Mouse (Mus musculus) right cerebral cortex, postnatal 36 days (tissue): ENCODE results near the gene Cldn15.
"Not testable (repeated sequence)": the region's sequence is repeated elsewhere in the genome, so short reads cannot be mapped to it uniquely, and the experiment has no call there.

Experiments used
- DNase-seq, 2 experiments: peaks; one replicate each; pipeline ENCODE4 v3.0.0; 2022; ENCODE audit warnings: low spot score in 2 of 2, mixed read lengths in 1 of 2

Cldn15 gene

DNA sequence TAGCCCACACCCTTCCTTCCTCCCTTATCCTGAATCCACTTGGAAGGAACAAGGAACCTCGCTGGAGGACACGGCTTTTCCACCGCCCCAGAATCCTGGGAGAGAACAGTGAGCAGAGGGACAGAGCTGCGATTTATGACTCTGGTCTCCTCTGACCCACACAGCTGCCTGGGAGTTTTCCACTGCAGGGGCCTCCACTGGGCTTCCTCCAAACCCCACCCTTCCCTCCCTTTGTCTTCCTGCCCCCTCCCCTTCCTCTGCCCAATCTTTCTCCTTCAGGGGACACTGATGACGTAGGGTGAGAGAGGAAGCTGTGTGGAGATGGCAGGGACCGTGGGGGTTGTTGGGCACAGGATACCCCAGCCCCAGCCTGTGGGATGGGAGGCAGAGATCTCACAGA lies at the start of gene Cldn15:
TSS of gene Cldn15 (plus strand) at position 286 of the 400 bp plus-strand sequence.
- DNase-seq, result no peak

DNA sequence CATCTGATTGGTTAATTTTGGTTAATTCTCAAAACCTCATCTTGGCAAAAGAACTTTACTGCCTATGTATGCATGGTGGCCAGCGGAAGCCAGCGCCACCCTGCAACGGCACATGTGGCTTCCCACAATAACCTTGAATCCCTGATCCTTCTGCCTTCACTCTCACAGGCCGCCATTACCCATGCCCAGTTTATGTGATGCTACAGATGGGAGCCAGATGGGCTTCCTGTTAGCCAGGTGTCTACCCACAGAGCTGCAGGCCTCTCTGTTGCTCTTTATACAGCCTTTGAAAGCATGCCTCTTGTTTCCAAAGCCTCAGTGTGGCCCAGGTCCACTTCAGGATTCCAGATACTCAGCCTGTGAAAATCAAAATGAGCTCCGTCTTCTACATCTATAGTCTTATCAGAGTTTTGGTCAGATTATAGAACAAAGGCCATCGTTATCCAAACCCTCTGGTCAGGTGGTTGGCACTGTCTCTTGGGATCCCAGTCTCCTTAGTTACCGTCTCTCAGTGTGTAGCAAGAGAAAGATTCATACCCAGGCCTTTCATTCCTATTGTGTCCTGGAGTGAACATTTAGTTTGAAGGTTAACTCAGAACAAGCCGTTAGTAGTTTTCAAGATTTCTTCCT lies 48.7 kb upstream of the Cldn15 start:
- no peak for DNase-seq

DNA sequence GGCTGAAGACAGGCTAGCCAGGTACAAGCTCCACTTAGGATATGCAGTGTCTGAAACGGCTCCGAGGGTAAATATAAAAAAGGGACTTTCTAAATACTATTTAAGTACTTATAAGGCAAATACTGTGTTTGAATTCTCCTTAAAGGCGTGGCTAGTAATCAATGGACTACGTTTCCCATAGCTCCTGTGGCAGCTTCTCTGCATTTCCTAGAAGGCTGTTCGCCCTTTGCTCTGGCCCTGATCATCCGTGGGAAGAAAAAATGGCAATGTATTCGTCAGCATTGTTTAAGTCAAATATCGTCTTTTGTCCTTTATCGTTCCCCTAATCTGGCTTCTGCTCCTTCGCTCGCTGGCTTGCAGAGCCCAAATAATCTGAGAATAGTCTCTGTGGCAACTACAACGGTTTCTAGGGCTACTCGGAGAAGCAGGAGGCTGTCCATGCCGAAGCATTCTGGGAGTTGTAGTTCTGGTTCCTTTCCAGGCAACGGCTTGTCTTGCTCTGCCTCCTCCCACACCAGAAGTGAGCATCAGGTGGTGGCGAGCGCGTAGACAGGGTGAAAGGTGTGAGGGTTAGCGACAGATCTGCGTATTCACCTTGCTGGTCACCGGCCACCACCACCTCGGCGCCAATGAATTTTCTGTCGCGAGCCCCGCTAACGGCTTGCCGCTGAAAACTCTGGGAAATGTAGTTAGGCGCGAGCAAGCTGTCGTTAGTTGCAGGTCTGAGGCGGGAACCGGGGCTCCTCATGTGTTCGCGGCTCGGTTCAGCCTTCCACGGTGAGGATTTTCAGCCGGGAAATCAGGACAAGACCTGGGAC lies 47.6 kb upstream of the Cldn15 start:
- DNase-seq, result peak; percentile 74 to 77

DNA sequence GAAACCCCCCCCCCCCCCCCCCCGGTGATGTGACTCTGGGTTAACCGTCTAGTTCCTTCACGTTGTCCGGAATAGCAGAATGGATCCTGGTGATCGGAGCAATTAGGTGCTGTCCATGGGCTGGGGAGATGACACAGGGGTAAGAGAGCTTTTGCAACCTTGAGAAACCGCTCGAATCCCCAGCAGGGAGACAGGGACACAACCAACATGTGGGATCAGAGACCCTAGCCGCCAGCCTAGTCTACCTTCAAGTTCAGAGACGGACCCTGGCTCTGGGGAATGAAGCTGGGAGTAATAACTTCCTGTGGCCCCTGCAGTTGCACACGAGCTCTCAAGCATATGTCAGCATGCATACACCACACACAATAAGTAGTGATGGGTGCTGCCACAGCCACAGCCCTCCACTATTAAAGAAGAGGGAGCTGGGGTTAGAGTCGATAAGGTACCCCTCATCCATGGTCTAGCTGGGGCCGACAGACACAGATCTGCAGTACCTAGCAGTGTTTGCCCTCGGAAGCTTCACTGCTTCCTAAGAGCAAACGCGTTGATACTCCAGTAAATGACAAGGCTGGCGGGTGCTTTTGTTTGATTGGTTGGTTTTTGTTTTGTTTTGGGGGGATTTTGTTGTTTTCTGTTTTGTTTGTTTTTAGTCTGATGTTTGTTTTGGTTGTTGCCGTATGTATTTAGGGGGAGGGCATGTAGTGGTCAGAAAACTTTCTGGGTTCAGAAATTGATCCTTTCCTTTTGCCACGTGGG lies 46.7 kb upstream of the Cldn15 start:
- DNase-seq, result no peak

DNA sequence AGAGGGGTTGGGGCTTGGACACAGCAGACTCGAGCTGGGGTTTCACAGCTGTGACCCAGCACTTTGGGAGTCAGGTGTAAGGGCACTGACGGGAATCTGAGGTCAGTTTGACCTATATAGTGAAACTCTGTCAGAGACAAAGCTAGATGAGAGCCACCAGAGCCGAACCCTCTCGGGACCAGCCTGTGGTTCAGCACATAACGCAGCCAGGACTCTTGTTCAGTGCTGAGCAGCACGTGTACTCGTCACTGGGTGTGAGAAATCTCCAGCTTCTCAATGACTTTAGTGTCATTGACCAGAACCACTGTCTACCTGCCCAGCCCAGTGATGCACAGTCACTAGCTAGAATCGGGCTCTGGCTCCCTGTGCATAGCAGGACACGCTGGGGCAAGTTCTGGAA lies 43.6 kb upstream of the Cldn15 start:
- DNase-seq, result no peak

DNA sequence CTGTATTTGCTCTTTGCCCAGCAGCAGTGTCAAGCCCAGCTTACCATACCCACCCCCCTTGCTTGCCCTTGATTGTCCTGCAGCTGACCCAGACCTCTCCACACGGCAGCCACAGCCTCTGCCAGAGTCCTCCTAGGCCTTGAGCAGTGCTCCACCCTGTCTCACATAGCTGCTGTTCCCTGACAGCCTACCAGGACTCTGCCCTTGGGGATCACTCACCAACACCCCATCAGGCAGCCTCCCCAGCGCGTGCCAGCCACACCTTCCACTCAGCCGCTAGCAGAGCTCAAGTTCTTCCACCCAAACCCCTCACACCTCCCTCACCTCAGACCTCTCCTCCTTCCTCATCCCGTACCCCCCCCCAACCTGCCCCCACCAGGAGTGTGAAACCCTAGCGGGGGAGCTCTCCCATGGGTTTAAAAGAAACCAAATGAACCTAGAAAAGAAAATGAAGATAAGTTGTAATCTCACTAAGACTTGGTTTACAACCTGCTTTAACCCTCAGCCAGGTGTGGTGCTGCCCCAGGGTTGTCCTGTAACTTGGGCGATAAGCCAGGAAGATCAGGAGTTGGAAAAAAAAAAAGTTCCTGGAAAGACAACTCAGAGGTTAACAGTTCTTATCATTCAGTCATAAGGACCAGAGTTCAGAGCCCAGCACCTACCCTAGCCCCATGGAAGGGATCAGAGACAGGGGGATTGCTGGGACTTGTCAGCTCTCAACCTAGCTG lies 42.5 kb upstream of the Cldn15 start:
- no peak for DNase-seq

DNA sequence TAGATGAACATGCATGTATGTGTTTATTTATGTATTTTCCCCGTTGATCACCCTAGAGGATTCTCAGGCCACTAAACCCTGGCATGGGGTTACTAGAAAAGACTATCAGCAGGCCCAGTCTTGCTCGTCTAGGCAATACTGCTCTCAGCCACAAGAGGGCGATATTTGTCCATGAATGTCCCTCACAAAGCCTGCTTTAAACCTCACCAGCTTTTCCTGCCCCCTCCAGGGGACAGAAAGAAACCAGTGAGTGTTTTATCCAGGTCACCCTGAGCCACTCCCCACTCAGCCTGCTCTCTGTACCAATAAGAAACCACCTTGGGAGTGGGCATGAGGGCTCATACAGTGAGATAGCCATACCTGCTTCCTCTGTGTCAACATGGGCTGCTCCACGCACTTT lies 37.3 kb upstream of the Cldn15 start:
- DNase-seq, result peak; percentile 67 to 70

DNA sequence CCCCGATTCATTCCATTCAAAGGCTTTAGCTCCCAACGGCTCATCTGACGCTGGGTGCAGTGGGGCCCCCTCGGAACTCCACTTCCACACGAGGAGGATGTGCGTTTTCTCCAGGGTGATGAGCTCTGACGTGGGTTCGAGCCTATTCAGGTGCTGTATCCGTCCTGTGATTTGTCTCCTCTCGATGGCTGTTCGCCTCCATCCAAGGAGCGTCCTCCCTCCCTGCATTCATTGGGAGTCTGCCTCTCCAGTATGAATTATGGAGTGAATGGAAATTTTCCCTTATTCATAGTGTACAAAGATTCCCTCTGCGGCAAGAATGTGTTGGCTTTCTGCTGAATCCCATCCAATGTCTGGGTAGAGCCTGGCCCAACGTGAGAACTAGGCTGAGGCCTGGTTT lies 34.5 kb upstream of the Cldn15 start:
- no peak for DNase-seq

DNA sequence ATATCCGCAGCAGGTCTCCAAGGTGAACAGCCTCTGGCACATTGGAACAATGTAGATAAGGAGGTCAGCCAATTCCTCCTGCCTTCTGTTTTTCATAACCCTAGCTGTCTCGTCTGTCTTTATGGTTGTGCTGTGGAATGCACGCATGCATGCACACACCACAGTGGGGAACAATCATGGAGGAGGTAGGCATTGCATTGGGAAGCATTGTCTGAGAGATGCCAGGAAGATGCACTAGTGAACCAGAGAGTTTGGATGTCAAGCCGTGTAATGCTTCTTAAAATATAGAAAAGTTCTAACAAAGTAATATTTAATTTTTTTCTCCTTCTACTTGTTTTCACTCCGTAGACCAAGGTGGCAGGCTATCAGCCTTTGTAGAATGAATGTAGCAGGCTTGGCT lies 33.5 kb upstream of the Cldn15 start:
- no peak for DNase-seq

DNA sequence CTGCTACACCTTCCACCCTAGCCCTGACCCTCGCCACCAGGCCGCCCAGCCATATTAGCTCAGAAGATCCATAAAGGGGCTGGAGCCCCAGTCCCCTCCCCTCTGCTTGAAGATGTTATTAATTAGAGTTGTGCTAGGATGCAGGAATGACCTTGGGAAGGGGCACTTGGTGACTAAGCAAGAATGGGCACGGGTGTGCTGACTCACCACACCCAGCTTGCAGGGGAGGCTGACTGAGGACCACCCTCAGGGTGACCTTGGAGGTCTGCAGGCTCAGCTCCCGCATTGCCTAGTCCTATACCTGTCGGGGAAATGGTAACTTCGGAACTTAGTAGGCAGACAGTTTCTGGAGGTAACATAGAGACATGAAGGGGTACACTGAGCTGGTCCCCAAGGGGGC lies 32.5 kb upstream of the Cldn15 start:
- DNase-seq, result no peak

DNA sequence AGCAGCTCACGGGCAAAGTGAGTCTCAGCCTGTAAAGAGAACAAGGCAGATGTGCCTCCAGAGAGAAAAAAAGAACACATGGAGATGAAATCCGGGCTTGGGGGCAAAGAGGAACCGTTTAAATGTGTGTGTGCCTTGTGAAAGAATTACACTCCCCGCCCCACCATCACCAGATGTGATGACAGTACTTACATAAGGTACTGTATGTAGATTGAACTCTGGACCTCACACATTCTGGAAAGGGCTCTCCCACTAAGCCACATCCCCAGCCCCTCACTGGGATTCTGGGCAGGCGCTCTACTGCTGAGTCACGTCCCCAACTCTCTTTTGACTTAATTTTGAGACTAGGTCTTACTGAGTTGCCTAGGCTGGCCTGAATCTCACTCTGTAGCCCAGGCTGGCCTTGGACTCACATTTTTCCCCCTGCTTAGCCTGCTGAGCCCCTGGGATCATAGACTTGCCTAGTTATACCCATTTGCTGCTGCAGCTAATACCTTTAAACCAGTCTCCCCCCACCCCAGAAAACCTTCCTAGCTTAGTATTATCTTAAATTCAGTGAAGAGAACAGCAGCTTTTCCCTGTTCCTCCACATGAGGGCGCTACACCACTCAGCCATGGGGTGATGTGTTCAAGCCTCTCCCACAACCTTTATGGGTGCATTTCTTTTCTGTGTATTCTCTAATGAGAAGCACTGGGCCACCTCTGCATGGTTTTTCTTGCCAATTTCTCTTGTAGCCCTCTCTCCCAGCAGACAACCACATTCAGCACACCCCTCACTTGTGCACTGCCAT lies 30.3 kb upstream of the Cldn15 start:
- no peak for DNase-seq

DNA sequence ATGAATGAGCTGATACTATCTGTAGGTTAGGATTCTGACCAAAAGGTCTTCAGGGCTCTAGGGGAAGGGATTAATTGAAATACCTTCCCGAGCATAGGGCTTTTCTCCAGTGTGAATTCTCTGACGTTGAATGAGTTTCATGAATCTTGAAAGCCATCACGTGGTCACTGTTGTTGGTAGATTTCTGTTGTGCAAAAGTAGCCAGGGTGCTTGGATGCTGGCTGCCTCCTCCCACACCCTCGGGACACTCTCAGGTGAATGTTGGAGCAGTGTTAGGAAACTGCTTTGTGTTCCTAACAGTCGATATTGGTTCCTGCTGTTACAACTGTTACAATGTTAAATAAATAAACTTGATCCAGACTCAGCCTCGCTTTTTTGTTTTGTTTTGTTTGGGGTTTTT lies 29.7 kb upstream of the Cldn15 start:
- DNase-seq, result no peak

DNA sequence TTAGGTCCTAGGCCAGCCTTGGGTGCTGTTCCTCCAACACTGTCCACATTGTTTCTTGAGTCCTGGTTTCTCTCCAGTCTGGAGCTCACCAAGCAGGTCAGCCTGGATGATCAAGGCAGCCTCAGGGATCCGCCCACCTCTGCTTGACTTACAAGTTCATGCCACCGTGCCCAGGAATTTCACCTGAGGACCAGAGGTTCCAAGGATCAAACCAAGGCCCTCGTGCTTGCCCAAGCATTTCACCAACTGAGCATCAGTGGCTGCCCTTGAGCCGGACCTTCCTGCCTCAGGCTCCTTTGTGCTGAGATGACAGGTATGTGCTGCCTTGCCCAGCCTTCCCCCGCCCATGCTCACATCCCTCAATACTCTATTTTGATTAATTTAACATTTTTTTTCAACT lies 28.8 kb upstream of the Cldn15 start:
- DNase-seq, result no peak

DNA sequence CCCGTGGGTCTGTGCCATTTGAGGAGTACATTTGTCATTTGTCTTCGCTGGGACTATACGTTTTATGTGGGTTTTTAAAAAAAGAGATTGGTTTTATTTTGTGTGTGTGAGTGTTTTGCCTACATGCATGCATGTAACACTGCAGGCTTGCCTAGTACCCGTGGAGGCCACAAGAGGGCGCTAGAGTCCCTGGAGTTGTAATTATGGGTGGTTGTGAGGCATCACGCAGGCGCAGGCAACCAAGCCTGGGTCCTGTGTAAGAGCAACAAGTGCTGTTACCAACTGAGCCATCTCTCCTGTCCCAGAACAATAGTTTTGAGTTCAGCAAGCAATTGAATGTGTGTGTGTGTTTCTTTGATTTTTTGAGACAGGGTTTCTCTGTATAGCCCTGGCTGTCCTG lies 27.1 kb upstream of the Cldn15 start:
- no peak for DNase-seq

DNA sequence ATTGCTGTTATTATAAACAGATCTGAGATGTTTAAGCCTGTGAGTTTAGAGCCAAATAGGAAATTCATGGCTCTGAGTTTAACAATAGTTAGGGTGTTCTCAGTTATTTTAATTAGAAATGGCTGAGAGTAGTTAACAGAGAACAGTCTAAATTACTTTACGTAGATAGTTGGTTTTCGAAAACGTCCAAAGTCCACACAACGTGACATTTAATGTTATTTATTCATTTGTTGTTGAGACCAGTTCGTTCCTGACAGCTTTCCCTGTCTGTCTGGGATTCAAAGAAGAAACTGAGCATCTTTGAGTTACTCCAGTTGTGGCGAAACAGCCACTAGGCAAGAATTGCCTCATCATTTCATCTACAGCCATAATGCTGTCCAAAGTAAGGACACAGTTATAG lies 26.4 kb upstream of the Cldn15 start:
- DNase-seq, result not testable (repeated sequence)

DNA sequence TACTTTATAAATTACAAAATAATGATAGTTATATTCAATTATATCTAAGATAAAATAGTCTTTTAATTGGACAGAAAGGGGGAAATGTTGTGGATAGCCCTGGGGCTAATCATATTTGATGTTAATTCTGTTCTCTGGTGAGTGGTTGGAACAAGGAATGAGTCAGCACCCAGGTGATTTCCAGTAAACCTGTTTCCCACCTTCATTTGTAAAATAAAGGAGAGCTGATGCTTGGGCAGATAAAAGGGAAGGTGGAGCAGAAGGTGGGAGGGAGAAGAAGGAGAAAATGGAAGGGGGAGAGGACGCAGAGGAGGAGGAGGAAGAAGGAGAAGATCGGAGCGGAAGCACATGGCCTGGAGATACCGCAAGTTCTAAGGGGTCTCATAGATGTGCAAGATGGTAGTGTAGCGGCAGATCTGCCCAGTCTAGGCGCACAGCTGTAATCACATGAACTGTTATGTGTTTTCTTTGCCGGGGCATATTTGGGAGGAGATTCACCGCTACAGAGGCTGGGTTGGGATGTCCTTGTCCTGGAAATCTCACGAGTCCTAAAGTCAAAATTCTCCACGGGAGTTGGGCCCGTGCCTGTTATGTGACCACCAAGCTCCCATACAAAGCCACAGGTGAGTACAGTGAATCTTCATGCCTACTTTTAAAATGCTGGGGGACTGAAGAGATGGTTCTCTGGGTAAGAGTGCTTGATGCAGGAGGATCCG lies 25.4 kb upstream of the Cldn15 start:
- DNase-seq, result no peak

DNA sequence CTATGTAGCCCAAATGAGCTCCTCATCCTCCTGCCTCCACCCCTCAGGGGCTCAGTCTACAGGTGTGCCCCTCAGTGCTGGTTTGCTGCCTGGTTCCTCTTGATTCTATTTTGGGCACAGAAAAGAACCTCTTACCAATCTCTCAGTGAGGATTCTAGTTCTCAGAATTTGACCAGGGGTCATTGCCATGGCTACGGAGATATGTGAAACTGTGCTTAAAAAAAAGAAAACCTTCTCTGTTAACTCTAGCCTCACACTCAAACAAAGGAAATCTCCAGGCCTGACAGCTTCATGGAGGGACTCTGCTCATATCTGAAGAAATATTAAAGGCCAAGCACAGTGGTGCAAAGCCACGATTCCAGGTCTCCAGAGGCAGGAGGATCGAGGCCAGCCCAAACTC lies 23.6 kb upstream of the Cldn15 start:
- DNase-seq, result no peak

DNA sequence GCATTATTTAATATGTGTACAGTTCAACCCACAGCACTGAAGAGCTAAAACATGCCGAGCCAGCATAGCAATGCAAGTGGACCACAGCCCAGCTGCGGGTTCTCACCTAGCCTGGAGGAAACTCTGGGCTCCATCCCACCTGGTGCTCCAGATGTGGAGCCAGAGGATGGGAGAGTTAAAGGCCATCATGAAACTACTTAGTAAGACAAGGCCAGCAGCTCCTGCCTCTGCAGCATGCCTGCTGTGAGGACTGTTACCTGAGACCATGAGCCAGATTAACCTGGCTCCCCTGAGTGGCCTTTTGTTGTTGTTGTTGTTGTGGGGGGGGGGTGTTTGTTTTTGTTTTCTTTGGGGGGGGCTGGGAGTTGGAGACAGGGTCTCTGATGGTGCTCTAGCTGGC lies 23.0 kb upstream of the Cldn15 start:
- no peak for DNase-seq

DNA sequence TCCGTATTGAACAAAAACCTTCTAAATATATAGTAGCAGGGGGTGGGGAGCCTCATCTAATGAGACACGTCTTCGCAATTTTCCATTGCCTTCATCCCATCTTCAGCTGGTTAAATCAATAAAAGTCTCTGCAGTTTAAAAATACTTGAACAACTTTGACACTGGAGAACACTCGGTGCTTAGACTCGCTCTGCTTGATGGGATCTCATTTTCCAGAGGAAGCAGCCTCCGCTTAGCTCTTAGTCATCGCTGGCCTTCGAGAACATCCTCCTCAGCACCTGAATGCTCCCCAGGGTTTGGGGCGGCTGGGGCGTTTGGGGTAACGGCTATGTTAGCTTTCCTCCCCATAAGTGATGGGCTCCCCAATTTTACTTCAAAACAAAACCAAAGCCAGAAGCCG lies 21.3 kb upstream of the Cldn15 start:
- DNase-seq, result no peak

DNA sequence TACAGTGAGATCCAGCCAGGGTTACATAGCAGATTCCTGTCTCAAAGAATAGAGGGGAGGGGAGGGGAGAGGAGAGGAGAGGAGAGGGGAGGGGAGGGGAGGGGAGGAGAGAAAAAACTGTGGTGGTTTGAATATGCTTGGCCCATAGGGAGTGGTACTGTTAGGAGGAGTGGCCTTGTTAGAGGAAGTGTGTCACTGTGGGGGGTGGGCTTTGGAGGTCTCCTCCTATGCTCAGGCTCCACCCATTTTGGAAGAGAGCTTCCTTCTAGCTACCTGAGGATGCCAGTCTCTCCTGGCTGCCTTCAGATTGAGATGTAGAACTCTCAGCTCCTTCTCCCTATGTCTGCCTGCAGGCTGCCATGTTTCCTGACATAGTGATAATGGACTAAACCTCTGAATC lies 18.5 kb upstream of the Cldn15 start:
- DNase-seq, result no peak
